Mouse (Mus musculus): ENCODE measurements around the gene Jam3. TPM values are rescaled to one million over a fixed set of nuclear protein-coding genes. Genes with fewer than 3 reads are reported as not detected.

The Jam3 gene
- total and polyA plus RNA-seq, 3 experiments, result 0.43 TPM; not detected in 2

GRCm38 (mm10) chr9:27170726-27171125, 15.5 kb upstream of the Jam3 start:
- Histone ChIP-seq H3K9ac (ENCODE audit: control insufficient read depth, low read depth, low read length, poor library complexity, severe bottlenecking) (no peak overlapping the region), H3K27me3 (ENCODE audit: control insufficient read depth in 1 of 2, insufficient read depth in 2 of 2, low read length in 2 of 2) (no peaks in the 10 kb centered on the region), H3K27ac (ENCODE audit: control insufficient read depth, low read depth, low read length) (no peak overlapping the region), H3K79me2 (ENCODE audit: control insufficient read depth, insufficient read depth, low read length, poor library complexity) (no peaks in the 10 kb centered on the region), H3K4me3 (ENCODE audit: control insufficient read depth in 1 of 2, insufficient read depth in 1 of 2, low read depth in 2 of 2, low read length in 2 of 2) (no peak overlapping the region), H3K36me3 (ENCODE audit: control insufficient read depth in 1 of 2, insufficient read depth in 2 of 2, low read length in 2 of 2) (no peaks in the 10 kb centered on the region), H3K9me3 (replicated peaks; ENCODE audit: insufficient read depth, low read length) (no peaks in the 10 kb centered on the region), H3K4me1 (ENCODE audit: control insufficient read depth in 1 of 2, insufficient read depth in 2 of 2, low read length in 2 of 2) (no peaks in the 10 kb centered on the region)
- TF ChIP-seq HCFC1 (IDR thresholded peaks at IDR 0.05; ENCODE audit: low read depth, low read length), result no peak
- TF ChIP-seq MYB (IDR thresholded peaks at IDR 0.05; ENCODE audit: low read depth, low read length), result no peak
- no peak for TF ChIP-seq NELFE (IDR thresholded peaks at IDR 0.05; ENCODE audit: low read depth, low read length)
- TF ChIP-seq ELF1 (IDR thresholded peaks at IDR 0.05; ENCODE audit: low read depth, low read length), result no peak
- TF ChIP-seq RCOR1 (IDR thresholded peaks at IDR 0.05; ENCODE audit: low read depth, low read length), result no peak
- no peak for DNase-seq (ENCODE audit: low read depth, low spot score)

- Histone ChIP-seq H3K4me3 (ENCODE audit: control insufficient read depth in 1 of 2, insufficient read depth in 1 of 2, low read depth in 2 of 2, low read length in 2 of 2) (no peak overlapping the region), H3K9me3 (replicated peaks; ENCODE audit: insufficient read depth, low read length) (no peaks in the 10 kb centered on the region), H3K27me3 (ENCODE audit: control insufficient read depth in 1 of 2, insufficient read depth in 2 of 2, low read length in 2 of 2) (no peaks in the 10 kb centered on the region), H3K27ac (ENCODE audit: control insufficient read depth, low read depth, low read length) (no peak overlapping the region), H3K36me3 (ENCODE audit: control insufficient read depth in 1 of 2, insufficient read depth in 2 of 2, low read length in 2 of 2) (no peaks in the 10 kb centered on the region), H3K79me2 (ENCODE audit: control insufficient read depth, insufficient read depth, low read length, poor library complexity) (no peaks in the 10 kb centered on the region), H3K9ac (ENCODE audit: control insufficient read depth, low read depth, low read length, poor library complexity, severe bottlenecking) (no peak overlapping the region), H3K4me1 (ENCODE audit: control insufficient read depth in 1 of 2, insufficient read depth in 2 of 2, low read length in 2 of 2) (no peaks in the 10 kb centered on the region)
- no peak for DNase-seq (ENCODE audit: low read depth, low spot score)
- TF ChIP-seq SMC3 (IDR thresholded peaks at IDR 0.05; ENCODE audit: low read depth, low read length) (no peak), CHD1 (IDR thresholded peaks at IDR 0.05; ENCODE audit: low read depth, low read length) (no peak), CHD2 (IDR thresholded peaks at IDR 0.05; ENCODE audit: low read length) (no peak), ELF1 (IDR thresholded peaks at IDR 0.05; ENCODE audit: low read depth, low read length) (no peak)
Measured at GRCm38 (mm10) chr9:27166981-27167380, 11.8 kb upstream of the Jam3 start.

GRCm38 (mm10) chr9:27165596-27165995, 10.4 kb upstream of the Jam3 start:
- Histone ChIP-seq H3K4me1 (ENCODE audit: control insufficient read depth in 1 of 2, insufficient read depth in 2 of 2, low read length in 2 of 2) (no peaks in the 10 kb centered on the region), H3K27ac (ENCODE audit: control insufficient read depth, low read depth, low read length) (no peak overlapping the region), H3K9me3 (replicated peaks; ENCODE audit: insufficient read depth, low read length) (no peaks in the 10 kb centered on the region), H3K36me3 (ENCODE audit: control insufficient read depth in 1 of 2, insufficient read depth in 2 of 2, low read length in 2 of 2) (no peaks in the 10 kb centered on the region), H3K9ac (ENCODE audit: control insufficient read depth, low read depth, low read length, poor library complexity, severe bottlenecking) (no peak overlapping the region), H3K79me2 (ENCODE audit: control insufficient read depth, insufficient read depth, low read length, poor library complexity) (no peaks in the 10 kb centered on the region), H3K4me3 (ENCODE audit: control insufficient read depth in 1 of 2, insufficient read depth in 1 of 2, low read depth in 2 of 2, low read length in 2 of 2) (no peak overlapping the region), H3K27me3 (ENCODE audit: control insufficient read depth in 1 of 2, insufficient read depth in 2 of 2, low read length in 2 of 2) (no peaks in the 10 kb centered on the region)
- DNase-seq (ENCODE audit: low read depth, low spot score), result no peak
- TF ChIP-seq MAFK (IDR thresholded peaks at IDR 0.05; ENCODE audit: borderline replicate concordance, low read depth, low read length) (no peak), TAL1 (IDR thresholded peaks at IDR 0.05; ENCODE audit: low read length) (no peak), ZKSCAN1 (IDR thresholded peaks at IDR 0.05; ENCODE audit: low read depth, low read length) (no peak), CHD1 (IDR thresholded peaks at IDR 0.05; ENCODE audit: low read depth, low read length) (no peak), POLR2AphosphoS5 (IDR thresholded peaks at IDR 0.05; ENCODE audit: borderline replicate concordance, low read depth, low read length) (no peak), SIN3A (IDR thresholded peaks at IDR 0.05; ENCODE audit: low read length) (no peak), USF2 (IDR thresholded peaks at IDR 0.05; ENCODE audit: borderline replicate concordance in 1 of 2, insufficient read depth in 1 of 2, low read depth in 1 of 2, low read length in 2 of 2) (no peak), MAX (IDR thresholded peaks at IDR 0.05; ENCODE audit: low read length) (no peak), MYB (IDR thresholded peaks at IDR 0.05; ENCODE audit: low read depth, low read length) (no peak), ZC3H11A (IDR thresholded peaks at IDR 0.05; ENCODE audit: low read depth, low read length) (no peak), GABPA (IDR thresholded peaks at IDR 0.05; ENCODE audit: low read depth, low read length) (no peak), SMC3 (IDR thresholded peaks at IDR 0.05; ENCODE audit: low read depth, low read length) (no peak), EP300 (IDR thresholded peaks at IDR 0.05; ENCODE audit: low read depth in 1 of 2, low read length in 2 of 2) (no peak), RCOR1 (IDR thresholded peaks at IDR 0.05; ENCODE audit: low read depth, low read length) (no peak), MAZ (IDR thresholded peaks at IDR 0.05; ENCODE audit: low read depth, low read length) (no peak), USF1 (IDR thresholded peaks at IDR 0.05; ENCODE audit: low read depth, low read length) (no peak)
